Mouse (Mus musculus): ENCODE measurements around the gene Map3k5. TPM values are rescaled to one million over a fixed set of nuclear protein-coding genes. Genes with fewer than 3 reads are reported as not detected.

Gene Map3k5
- polyA plus RNA-seq, 1 experiment from 2014 or later: 3.0 TPM

DNA sequence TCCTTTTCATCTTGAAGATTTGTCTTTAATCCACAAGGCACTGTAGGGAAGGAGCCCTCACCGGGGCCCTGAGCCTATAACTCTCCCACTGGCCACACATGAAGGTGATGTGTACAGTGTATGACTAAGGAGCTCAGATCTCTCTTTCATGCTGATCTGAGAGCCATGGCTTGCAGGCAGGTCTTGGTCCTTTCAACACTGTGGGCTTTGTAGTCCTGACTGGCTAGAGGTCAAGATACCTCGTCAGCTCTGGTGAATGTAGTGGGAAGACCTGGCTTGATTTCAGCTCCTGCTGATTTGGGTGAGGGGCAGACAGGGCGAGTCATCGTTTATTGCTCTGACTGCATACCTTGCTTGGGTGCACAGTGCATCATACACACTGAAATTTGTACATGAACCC is 171.3 kb downstream of the Map3k5 start:
- Histone ChIP-seq H3K9ac (no peak overlapping the region), H3K4me1 (peaks cover 6% of the 10 kb centered on the region), H3K27me3 (no peaks in the 10 kb centered on the region), H3K9me3 (replicated peaks) (no peaks in the 10 kb centered on the region), H3K27ac (no peak overlapping the region), H3K36me3 (peaks cover 11% of the 10 kb centered on the region; the same call in 1 of the 2 replicates), H3K4me2 (no peak overlapping the region), H3K4me3 (replicated peaks) (no peak overlapping the region)
- 63% methylated on average over 4 of the region's 4 CpGs for WGBS
- ATAC-seq (replicated peaks; ENCODE audit: low FRiP score): no peak

DNA sequence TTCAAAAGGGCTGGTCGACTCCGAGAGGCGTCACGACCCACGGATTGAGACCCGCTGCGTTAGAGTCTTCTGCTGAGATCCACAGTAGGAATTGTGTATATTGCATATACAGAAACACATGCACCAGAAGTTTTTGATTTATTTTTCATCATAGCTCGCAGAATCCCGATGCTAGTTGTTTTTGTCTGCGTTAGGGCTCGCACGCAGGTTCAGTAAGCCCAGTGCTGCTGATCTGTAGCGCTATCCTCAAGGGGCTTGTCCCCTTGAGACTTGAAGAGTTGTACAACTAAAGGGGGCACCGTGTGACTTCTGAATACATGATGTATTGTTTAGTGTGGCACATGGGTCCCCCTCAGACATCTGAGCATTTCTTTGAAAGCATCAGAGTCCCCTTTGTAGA is 172.8 kb downstream of the Map3k5 start:
- ATAC-seq (replicated peaks; ENCODE audit: low FRiP score): no peak
- H3K9ac ChIP-seq: no peak overlapping the region
- H3K4me2 ChIP-seq: no peak overlapping the region
- WGBS: 93% methylated on average over 14 of the region's 14 CpGs
- H3K27ac ChIP-seq: no peak overlapping the region
- peaks cover 6% of the 10 kb centered on the region for H3K4me1 ChIP-seq
- no peaks in the 10 kb centered on the region for H3K27me3 ChIP-seq
- H3K4me3 ChIP-seq (replicated peaks): no peak overlapping the region
- peaks cover 11% of the 10 kb centered on the region; the same call in 1 of the 2 replicates for H3K36me3 ChIP-seq
- H3K9me3 ChIP-seq (replicated peaks): no peaks in the 10 kb centered on the region

DNA sequence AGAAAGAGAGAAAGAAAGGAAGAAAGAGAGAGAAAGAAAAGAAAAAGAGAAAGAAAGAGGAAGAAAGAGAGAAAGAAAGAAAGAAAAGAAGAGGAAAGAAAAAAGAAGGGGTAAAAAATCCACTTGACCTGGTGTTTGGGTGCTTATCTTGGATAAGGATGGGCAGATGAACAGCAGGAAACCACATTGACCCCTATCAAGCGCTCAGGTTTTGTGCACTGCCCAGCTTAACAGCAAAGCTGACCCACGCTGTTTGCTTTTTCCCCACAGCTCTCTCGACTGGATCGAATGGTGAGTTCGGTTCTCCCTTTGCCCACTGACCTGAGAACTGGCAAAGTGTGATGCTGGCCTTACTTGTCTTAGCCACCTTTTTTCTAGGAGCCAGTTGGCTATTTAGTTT is 177.2 kb downstream of the Map3k5 start:
- no peak overlapping the region for H3K9ac ChIP-seq
- no peak for ATAC-seq (replicated peaks; ENCODE audit: low FRiP score)
- no peak overlapping the region for H3K4me2 ChIP-seq
- no peaks in the 10 kb centered on the region for H3K4me1 ChIP-seq
- H3K27ac ChIP-seq: no peak overlapping the region
- 90% methylated on average over 5 of the region's 5 CpGs for whole genome bisulfite sequencing
- peaks cover 9% of the 10 kb centered on the region; the same call in 1 of the 2 replicates for H3K36me3 ChIP-seq
- H3K27me3 ChIP-seq: no peaks in the 10 kb centered on the region
- H3K9me3 ChIP-seq (replicated peaks): no peaks in the 10 kb centered on the region
- no peak overlapping the region for H3K4me3 ChIP-seq (replicated peaks)

DNA sequence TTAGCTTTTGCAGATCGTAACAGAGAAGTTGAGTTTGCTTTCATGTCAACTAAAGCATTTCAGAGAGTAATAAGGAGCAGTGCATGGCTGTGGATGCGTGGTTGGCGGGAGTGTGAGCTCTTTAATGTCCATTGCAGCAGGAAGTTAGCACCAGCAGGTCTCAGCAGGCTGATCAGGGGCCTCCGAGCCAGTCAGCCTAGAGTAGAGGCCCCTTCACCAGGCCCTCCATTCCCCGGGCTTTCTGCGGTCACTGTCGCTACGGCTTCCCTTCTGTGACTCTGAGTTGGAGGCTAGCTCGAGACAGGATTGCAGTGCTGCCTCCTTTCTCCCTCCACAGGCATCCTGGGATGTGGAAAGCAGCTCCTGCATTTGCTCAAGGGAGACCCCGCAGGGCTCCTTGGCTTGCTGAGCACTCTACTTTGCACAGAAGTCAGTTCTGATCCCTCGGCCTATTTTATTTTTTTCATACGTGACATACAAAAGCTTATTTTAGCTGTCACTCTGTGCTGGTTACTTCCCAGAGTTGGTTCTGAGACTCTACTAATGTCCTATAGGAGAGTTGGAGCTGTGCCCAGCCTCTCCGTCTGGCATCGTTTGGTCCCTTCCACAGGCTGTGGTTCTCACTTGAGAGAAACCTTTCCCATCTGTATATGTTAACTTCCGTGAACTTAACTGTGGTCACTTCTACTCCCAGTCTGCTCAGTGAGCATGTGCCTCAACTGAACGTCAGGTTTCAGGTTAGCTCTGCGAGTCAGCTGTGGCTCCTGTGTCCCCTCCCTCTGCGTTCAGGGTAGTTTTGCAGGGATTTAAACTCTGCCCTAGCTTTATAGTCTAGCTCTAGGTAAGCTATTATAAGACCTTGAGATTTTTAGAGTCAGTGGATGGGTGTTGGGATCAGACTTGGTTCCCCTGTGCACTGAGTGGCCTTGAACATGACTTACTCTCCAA is 178.0 kb downstream of the Map3k5 start:
- ATAC-seq (replicated peaks; ENCODE audit: low FRiP score): no peak
- WGBS: 79% methylated on average over 18 of the region's 18 CpGs

DNA sequence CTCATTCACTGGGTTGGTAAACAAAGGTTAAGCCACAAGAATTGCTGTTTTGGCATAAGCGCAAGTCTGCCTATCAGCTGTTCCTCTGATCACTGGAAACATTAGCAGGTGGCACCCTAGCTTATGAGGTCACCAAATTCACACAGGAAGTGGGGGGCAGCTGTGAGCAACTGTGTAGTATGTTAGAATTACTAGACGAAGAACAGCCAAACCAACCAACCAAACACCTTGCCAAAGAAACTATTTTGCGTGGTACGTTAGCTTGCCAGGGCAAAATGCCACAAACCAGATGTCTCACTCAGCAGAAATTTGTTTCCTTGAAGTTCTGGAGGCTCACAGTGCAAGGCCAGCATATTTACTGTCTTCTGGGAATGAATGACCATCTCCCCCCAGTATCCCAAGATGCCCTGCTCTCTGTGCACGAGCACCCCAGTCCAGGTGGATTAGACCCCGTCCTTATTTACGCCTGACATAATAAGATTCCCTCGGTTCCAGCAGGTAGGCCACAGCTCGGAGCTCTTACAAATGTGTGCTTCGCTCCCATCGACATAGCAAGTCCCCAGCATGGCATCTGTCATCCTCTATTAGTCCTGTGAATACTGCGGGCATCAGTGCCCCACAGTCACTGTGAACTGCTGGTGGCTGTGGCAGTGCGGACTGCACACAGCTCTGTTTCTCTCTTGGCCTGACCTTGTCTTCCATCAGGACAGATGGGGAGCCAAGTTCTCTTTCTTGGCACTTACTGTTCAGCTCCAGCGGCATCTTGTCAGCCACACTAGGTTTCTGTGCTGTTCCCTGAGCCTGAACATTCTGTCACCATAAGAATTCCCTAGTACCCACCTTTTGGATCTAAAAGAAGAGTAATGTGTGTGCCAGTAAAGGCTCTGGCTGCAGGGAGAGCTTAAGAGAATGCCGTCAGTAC is 185.5 kb downstream of the Map3k5 start:
- no peaks in the 10 kb centered on the region for H3K9me3 ChIP-seq (replicated peaks)
- no peak overlapping the region for H3K4me3 ChIP-seq (replicated peaks)
- ATAC-seq (replicated peaks; ENCODE audit: low FRiP score): no peak
- no peaks in the 10 kb centered on the region for H3K27me3 ChIP-seq
- no peaks in the 10 kb centered on the region for H3K4me1 ChIP-seq
- 96% methylated on average over 15 of the region's 15 CpGs for WGBS
- no peak overlapping the region for H3K27ac ChIP-seq
- no peaks in the 10 kb centered on the region for H3K36me3 ChIP-seq
- no peak overlapping the region for H3K4me2 ChIP-seq
- H3K9ac ChIP-seq: no peak overlapping the region

More for the DNA sequence above, 178.0 kb downstream of the Map3k5 start:
- H3K9ac ChIP-seq: no peak overlapping the region
- H3K27me3 ChIP-seq: no peaks in the 10 kb centered on the region
- no peak overlapping the region for H3K4me3 ChIP-seq (replicated peaks)
- no peaks in the 10 kb centered on the region for H3K9me3 ChIP-seq (replicated peaks)
- no peaks in the 10 kb centered on the region for H3K4me1 ChIP-seq
- peaks cover 9% of the 10 kb centered on the region; the same call in 1 of the 2 replicates for H3K36me3 ChIP-seq
- H3K27ac ChIP-seq: no peak overlapping the region
- no peak overlapping the region for H3K4me2 ChIP-seq

DNA sequence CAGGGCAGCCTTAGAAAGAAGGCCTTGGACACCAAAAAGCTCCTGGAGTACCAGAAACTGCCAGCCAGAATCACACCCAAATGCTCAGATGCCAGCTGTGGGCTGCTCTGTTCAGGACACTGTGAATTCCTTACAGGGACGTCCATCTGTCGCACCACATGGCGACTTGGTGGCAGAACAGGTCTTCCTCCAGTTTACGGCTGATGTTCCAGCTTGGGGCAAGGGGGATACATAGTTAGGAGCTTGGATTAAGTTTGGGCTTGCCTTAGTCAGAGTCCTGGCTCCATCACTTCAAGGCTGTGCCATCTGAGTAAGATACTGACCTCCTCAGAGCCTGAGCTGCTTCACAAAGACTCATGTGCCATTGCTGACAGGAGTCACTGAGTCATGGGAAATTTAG is 187.7 kb downstream of the Map3k5 start:
- Histone ChIP-seq H3K4me1 (no peaks in the 10 kb centered on the region), H3K36me3 (no peaks in the 10 kb centered on the region), H3K27me3 (no peaks in the 10 kb centered on the region), H3K27ac (no peak overlapping the region), H3K4me3 (replicated peaks) (no peak overlapping the region), H3K4me2 (no peak overlapping the region), H3K9ac (no peak overlapping the region), H3K9me3 (replicated peaks) (no peaks in the 10 kb centered on the region)
- WGBS: 72% methylated on average over 4 of the region's 4 CpGs
- ATAC-seq (replicated peaks; ENCODE audit: low FRiP score): no peak

DNA sequence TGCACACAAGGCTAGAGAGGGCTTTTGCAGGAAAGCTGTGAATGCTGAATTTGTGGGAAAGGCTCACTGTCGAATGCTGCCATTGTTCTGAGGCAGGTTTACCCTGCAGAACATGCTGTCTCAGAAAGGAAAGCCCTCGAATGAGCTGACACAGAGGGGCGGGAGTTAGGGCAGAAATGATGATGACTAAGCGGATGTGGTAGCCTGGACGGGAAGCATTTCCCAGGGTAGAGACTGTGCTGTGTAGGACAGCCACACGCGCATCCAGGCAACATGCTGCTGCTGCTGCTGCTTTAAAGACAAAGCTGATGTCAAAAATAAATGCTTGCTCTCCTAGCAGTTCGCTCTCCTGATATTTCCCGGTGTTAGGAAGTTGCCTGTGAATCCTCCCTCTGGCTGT is 189.1 kb downstream of the Map3k5 start:
- H3K4me1 ChIP-seq: no peaks in the 10 kb centered on the region
- 61% methylated on average over 9 of the region's 9 CpGs for WGBS
- H3K4me3 ChIP-seq (replicated peaks): no peak overlapping the region
- no peak overlapping the region for H3K27ac ChIP-seq
- no peaks in the 10 kb centered on the region for H3K36me3 ChIP-seq
- no peaks in the 10 kb centered on the region for H3K9me3 ChIP-seq (replicated peaks)
- H3K27me3 ChIP-seq: no peaks in the 10 kb centered on the region
- H3K9ac ChIP-seq: no peak overlapping the region
- H3K4me2 ChIP-seq: no peak overlapping the region
- ATAC-seq (replicated peaks; ENCODE audit: low FRiP score): 0 out of 2 replicates have a peak, but pooled peaks have one; percentile 38

DNA sequence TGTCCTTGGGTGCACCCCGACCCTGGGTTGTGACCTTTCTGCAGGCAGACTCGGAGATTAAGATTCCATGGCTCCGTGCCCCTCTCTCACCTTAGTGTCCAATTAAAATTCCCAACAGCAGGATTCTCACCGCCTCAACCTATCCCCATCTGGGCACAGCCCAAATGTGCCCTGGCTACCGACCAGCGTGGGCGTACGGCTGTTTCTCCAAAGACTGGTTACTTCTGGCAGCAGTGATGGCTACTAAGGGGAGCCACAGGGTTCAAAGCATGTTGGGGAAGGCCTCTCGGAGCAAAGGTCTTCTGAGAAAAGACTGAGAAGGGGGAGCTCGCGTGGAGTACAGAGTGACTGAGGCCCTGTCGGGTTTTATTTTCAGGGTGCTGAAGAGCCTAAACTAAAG is 190.3 kb downstream of the Map3k5 start:
- no peak for ATAC-seq (replicated peaks; ENCODE audit: low FRiP score)
- WGBS: 87% methylated on average over 12 of the region's 12 CpGs

DNA sequence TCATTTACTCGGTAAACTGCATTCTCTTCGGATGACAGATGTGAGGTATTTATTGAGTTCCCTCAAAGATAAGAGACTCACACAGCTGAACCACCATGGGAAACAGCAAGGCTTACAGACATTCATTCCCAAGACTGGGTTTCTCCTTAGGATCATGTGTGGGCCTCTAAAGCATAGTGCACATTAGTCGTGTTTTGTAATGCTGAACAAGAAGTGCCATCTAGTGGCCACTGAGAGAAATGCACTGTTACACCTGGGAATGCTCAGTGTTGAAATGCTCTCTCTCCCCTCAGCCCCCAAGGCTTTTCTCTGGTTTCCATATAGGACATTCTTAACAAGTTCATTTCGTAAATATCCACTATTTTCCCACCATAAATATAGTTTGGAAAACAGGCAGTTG is 191.0 kb downstream of the Map3k5 start:
- Histone ChIP-seq H3K4me1 (no peaks in the 10 kb centered on the region), H3K4me3 (replicated peaks) (no peak overlapping the region), H3K9me3 (replicated peaks) (no peaks in the 10 kb centered on the region), H3K4me2 (no peak overlapping the region), H3K27ac (no peak overlapping the region), H3K9ac (no peak overlapping the region), H3K27me3 (no peaks in the 10 kb centered on the region), H3K36me3 (no peaks in the 10 kb centered on the region)
- ATAC-seq (replicated peaks; ENCODE audit: low FRiP score): peak; percentile 61
- 42% methylated on average over 4 of the region's 4 CpGs for WGBS

More for the DNA sequence above, 190.3 kb downstream of the Map3k5 start:
- H3K27me3 ChIP-seq: no peaks in the 10 kb centered on the region
- no peak overlapping the region for H3K27ac ChIP-seq
- H3K4me2 ChIP-seq: no peak overlapping the region
- no peak overlapping the region for H3K9ac ChIP-seq
- no peaks in the 10 kb centered on the region for H3K9me3 ChIP-seq (replicated peaks)
- no peaks in the 10 kb centered on the region for H3K4me1 ChIP-seq
- H3K36me3 ChIP-seq: no peaks in the 10 kb centered on the region
- no peak overlapping the region for H3K4me3 ChIP-seq (replicated peaks)

DNA sequence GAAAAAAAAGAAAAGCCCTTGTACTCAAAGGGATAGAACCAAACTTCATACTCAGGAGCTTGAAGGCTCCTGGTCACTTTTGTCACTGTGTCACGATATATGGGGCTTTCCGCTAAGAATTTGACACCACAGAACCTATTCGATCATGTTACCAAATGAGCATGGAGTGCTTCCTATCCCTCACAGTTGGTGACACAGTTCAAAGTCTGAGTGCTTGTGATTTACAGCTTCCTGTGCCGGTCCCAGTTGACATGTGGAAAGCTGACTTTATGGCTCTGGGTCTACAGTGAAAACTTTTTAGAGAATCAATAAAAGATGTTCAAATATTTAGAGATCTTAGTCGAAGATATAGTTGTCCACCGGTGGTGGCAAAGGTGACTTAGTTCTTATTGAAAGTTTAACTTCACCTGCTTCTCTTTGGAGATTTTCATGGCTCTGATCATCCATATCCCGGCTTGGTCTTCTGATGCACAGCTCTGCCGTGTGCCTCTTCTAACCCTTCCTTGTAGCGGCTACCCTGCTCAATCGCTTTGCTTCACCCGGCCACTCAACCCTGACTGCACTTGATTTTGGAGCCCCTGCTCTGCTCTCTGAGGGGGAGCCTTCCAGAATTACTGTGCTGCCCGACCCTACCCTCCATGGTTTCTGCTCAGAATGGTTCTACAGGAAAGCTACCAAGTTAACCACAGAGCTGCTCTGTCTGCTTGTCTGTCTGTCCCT is 198.8 kb downstream of the Map3k5 start:
- Histone ChIP-seq H3K9ac (no peak overlapping the region), H3K9me3 (replicated peaks) (no peaks in the 10 kb centered on the region), H3K27me3 (no peaks in the 10 kb centered on the region), H3K27ac (0 out of 2 replicates have a peak overlapping the region, but pooled peaks have one; percentile 22), H3K36me3 (0 out of 2 replicates have a peak, but pooled peaks cover 3% of the 10 kb centered on the region), H3K4me2 (no peak overlapping the region), H3K4me3 (replicated peaks) (no peak overlapping the region), H3K4me1 (0 out of 2 replicates have a peak, but pooled peaks cover 6% of the 10 kb centered on the region)
- ATAC-seq (replicated peaks; ENCODE audit: low FRiP score): peak; percentile 81
- WGBS: 45% methylated on average over 12 of the region's 12 CpGs

DNA sequence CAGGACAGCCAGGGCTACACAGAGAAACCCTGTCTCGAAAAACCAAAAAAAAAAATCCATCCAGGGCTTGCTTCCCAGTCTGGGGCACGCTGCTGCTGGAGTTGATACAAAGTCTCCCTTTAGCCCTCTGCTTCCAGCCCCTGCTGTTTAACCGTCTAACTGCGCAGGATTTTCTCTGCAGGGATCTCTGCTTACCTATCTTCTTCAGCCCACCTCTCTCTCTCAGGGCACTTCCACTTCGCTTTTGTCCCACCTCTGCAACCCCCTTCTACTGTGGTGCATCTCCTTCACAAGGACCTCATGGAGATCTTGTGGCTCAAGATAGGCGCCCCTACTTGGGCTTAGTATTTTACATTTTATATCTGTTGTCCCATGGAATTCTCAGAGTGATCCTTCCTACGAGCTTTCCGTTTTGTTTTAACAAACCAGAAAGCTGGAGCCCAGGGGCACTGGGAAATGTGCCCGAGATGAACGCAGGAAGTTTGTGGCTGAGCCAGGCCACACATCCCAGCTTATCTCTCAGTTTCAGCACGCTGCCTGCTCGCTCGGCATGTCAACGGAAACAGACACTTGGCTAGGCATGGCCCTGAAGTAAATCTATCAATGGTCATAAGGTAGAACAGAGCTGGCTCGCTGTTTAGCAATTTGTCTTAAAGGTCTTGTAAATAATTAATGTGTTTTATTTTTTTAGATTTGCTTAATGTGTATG is 201.2 kb downstream of the Map3k5 start:
- 62% methylated on average over 15 of the region's 15 CpGs for WGBS
- Histone ChIP-seq H3K4me2 (no peak overlapping the region), H3K9ac (no peak overlapping the region), H3K36me3 (peaks cover 12% of the 10 kb centered on the region), H3K27ac (0 out of 2 replicates have a peak overlapping the region, but pooled peaks have one; percentile 54), H3K4me1 (0 out of 2 replicates have a peak, but pooled peaks cover 6% of the 10 kb centered on the region), H3K9me3 (replicated peaks) (no peaks in the 10 kb centered on the region), H3K4me3 (replicated peaks) (no peak overlapping the region), H3K27me3 (no peaks in the 10 kb centered on the region)
- ATAC-seq (replicated peaks; ENCODE audit: low FRiP score): no peak

Measured in kidney, embryonic 15.5 days (tissue).